Mouse (Mus musculus): ENCODE measurements around the gene Ccdc137.

- TF ChIP-seq CTCF (IDR thresholded peaks at IDR 0.05; ENCODE audit: low read depth) (no peak), EP300 (IDR thresholded peaks at IDR 0.05; ENCODE audit: low read depth) (no peak)
Observed at GRCm38 (mm10) chr11:120457370-120457769, 545 bp upstream of the Ccdc137 start.

All from liver, postnatal 0 days (tissue).